Mouse (Mus musculus) hindbrain, embryonic 12.5 days (tissue): ENCODE data around the gene Il11ra1. TPM values are rescaled to one million over a fixed set of nuclear protein-coding genes. Genes with fewer than 3 reads are reported as not detected.

Source experiments
- ATAC-seq: fragments of 200-750 bp; cut with Nextera tagmentation; 2 replicates; pipeline ENCODE4 v1.8.0; 2017; ENCODE audit warnings: moderate TSS enrichment; ENCODE audit not compliant: low FRiP score
- H3K27ac ChIP-seq: fragments of 300-500 bp; sonication (generic); 2 replicates; pipeline ENCODE4 v1.5.1; 2016; ENCODE audit warnings: mild to moderate bottlenecking
- H3K27me3 ChIP-seq: fragments of 300-500 bp; sonication (generic); 2 replicates; pipeline ENCODE4 v1.6.1; 2016; ENCODE audit warnings: mild to moderate bottlenecking
- H3K36me3 ChIP-seq: fragments of 300-500 bp; sonication (generic); 2 replicates; pipeline ENCODE4 v1.6.1; 2016; ENCODE audit warnings: mild to moderate bottlenecking
- H3K4me1 ChIP-seq: fragments of 300-500 bp; sonication (generic); 2 replicates; pipeline ENCODE4 v1.6.1; 2016
- H3K4me2 ChIP-seq: fragments of 300-500 bp; sonication (generic); replicated peaks from 2 replicates; pipeline ENCODE4 v1.6.1; 2016; ENCODE audit warnings: mild to moderate bottlenecking
- H3K4me3 ChIP-seq: fragments of 300-500 bp; sonication (generic); 2 replicates; pipeline ENCODE4 v1.5.1; 2016; ENCODE audit warnings: mild to moderate bottlenecking
- H3K9ac ChIP-seq: fragments of 300-500 bp; sonication (generic); 2 replicates; pipeline ENCODE4 v1.6.1; 2016; ENCODE audit warnings: mild to moderate bottlenecking, moderate library complexity
- H3K9me3 ChIP-seq: fragments of 300-500 bp; sonication (generic); replicated peaks from 2 replicates; pipeline ENCODE4 v1.6.1; 2016; ENCODE audit warnings: mild to moderate bottlenecking
- WGBS: fragments of 180-500 bp; shearing (Covaris S2); methylation state at CpG from one replicate; pipeline ENCODE4 v1.1.7; 2016; 5-methylcytosine and 5-hydroxymethylcytosine counted together
- polyA plus RNA-seq: library from polyadenylated mRNA; unstranded; fragments of >200 nt; fragmentation: Nextera tagmentation; extraction: Ambion mirVana; gene quantifications from 2 replicates; pipeline ENCODE4 v1.2.1, GENCODE M21; 2016

Gene Il11ra1
- polyA plus RNA-seq, 1 experiment from 2014 or later: 125 TPM

DNA sequence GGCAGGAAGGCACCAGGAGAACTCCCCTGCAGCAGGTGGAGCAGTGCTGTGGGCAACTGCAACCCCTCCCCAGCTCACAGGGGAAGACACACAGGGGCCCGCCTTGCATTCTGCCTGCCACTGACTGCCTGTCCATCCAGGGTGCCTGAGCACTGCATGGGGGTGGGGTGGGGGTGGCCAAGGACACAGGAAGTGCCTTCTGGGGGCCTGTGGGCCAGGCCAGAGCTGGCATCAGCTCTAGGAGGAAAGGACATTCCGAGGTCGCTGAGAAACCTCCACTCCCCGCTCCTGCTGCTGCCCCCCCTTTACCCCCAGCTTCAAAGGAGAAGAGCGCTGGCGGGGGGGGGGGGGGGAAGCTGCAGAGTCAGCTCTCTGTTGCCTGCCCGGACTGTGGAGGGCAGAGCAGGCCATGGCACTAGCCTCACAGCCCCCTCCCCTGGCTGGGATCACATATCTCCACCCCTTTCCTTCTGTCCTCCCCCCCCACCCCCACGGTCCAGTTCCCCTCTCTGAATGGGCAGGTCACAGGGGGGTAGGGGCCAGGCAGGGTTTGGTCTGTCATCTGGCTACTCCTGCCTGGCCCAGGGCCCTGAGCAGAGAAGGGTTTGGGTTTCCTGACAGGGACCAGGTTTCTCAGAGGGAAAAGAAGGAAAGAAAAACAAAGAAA is 34.6 kb upstream of the Il11ra1 start:
- peak overlapping the region; percentile 9 for H3K4me2 ChIP-seq
- no peak; the same call in 1 of the 2 replicates for ATAC-seq
- H3K27ac ChIP-seq: peak overlapping the region; percentile 74
- H3K27me3 ChIP-seq: no peaks in the 10 kb centered on the region; the same call in 1 of the 2 replicates
- peaks cover 67% of the 10 kb centered on the region for H3K4me1 ChIP-seq
- peak overlapping the region; percentile 44 for H3K9ac ChIP-seq
- 10% methylated on average over 6 of the region's 8 CpGs for WGBS
- peaks cover 11% of the 10 kb centered on the region for H3K36me3 ChIP-seq
- no peaks in the 10 kb centered on the region for H3K9me3 ChIP-seq
- no peak overlapping the region for H3K4me3 ChIP-seq

GRCm38 (mm10) chr4:41666646-41667045 is 33.1 kb upstream of the Il11ra1 start:
- Histone ChIP-seq H3K4me1 (peaks cover 66% of the 10 kb centered on the region), H3K9me3 (no peaks in the 10 kb centered on the region), H3K27me3 (no peaks in the 10 kb centered on the region; the same call in 1 of the 2 replicates), H3K27ac (no peak overlapping the region), H3K4me3 (no peak overlapping the region), H3K36me3 (peaks cover 19% of the 10 kb centered on the region), H3K4me2 (no peak overlapping the region), H3K9ac (0 out of 2 replicates have a peak overlapping the region, but pooled peaks have one; percentile 3)
- 67% methylated on average over 10 of the region's 11 CpGs for WGBS
- ATAC-seq: no peak

GRCm38 (mm10) chr4:41670836-41671235 is 29.0 kb upstream of the Il11ra1 start:
- Histone ChIP-seq H3K4me1 (peaks cover 61% of the 10 kb centered on the region), H3K4me3 (no peak overlapping the region), H3K9me3 (no peaks in the 10 kb centered on the region), H3K27me3 (no peaks in the 10 kb centered on the region; the same call in 1 of the 2 replicates), H3K4me2 (no peak overlapping the region), H3K36me3 (peaks cover 17% of the 10 kb centered on the region; the same call in 1 of the 2 replicates), H3K27ac (no peak overlapping the region), H3K9ac (no peak overlapping the region)
- WGBS: 79% methylated on average over 18 of the region's 18 CpGs
- ATAC-seq: no peak

DNA sequence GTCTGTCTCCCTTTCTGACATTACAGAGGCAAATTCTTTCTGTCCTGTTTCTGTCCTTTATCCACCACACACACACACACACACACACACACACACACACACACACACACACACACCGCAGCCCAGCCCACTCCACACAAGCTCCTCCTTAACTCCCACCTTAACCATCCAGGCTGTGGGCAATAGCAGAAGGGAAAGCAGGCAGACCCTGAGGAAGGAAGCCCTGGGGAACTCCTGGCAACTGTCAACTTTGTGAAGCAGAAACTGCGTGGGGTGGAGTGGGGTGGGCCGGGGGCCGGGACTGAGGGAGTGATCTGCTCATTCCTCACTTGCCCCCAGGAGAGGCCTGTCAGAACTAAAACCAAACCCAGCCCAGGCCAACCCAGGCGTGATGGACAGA is 28.3 kb upstream of the Il11ra1 start:
- Histone ChIP-seq H3K27ac (peak overlapping the region; percentile 23; the same call in 1 of the 2 replicates), H3K4me1 (peaks cover 67% of the 10 kb centered on the region), H3K9me3 (no peaks in the 10 kb centered on the region), H3K9ac (peak overlapping the region; percentile 49), H3K36me3 (peaks cover 16% of the 10 kb centered on the region; the same call in 1 of the 2 replicates), H3K4me3 (no peak overlapping the region), H3K4me2 (0 out of 2 replicates have a peak overlapping the region, but pooled peaks have one; percentile 22), H3K27me3 (no peaks in the 10 kb centered on the region; the same call in 1 of the 2 replicates)
- 23% methylated on average over 5 of the region's 5 CpGs for WGBS
- ATAC-seq: peak; percentile 1; the same call in 1 of the 2 replicates

DNA sequence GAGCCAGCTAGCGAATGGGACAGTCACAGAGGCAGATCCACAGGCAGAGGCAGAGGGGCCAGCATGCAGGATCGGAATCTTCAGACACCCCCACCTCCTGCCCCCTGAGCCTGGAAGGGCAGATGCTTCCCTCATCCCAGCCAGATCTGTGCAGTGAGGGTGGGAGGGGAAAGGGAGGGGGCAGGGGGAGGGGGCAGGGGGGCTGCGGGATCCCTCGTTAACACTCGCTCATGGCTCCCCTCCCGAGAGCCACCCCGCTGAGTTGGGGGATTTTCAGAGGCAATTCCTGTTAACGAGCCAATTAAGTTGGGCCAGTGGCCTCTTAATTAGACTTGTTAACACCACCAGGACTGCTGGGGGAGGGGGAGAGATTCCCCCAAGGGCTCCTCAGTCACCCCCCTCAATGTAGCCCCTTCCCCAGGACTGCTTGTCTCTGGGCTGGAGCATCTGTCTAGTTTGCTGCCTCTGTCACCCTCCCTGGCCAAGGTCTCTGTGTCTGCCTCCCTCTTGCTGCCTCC is 27.8 kb upstream of the Il11ra1 start:
- peaks cover 13% of the 10 kb centered on the region; the same call in 1 of the 2 replicates for H3K36me3 ChIP-seq
- H3K4me1 ChIP-seq: peaks cover 68% of the 10 kb centered on the region
- H3K4me3 ChIP-seq: no peak overlapping the region
- WGBS: 11% methylated on average over 8 of the region's 8 CpGs
- ATAC-seq: peak; percentile 63
- H3K9me3 ChIP-seq: no peaks in the 10 kb centered on the region
- peak overlapping the region; percentile 49 for H3K9ac ChIP-seq
- peak overlapping the region; percentile 22; the same call in 1 of the 2 replicates for H3K4me2 ChIP-seq
- H3K27ac ChIP-seq: peak overlapping the region; percentile 77
- no peaks in the 10 kb centered on the region for H3K27me3 ChIP-seq

GRCm38 (mm10) chr4:41672522-41672963 is 27.2 kb upstream of the Il11ra1 start:
- Histone ChIP-seq H3K4me2 (peak overlapping the region; percentile 22; the same call in 1 of the 2 replicates), H3K4me1 (peaks cover 72% of the 10 kb centered on the region), H3K4me3 (no peak overlapping the region)

GRCm38 (mm10) chr4:41673186-41673585 is 26.6 kb upstream of the Il11ra1 start:
- WGBS: 46% methylated on average over 19 of the region's 19 CpGs
- peaks cover 78% of the 10 kb centered on the region for H3K4me1 ChIP-seq
- H3K4me3 ChIP-seq: no peak overlapping the region
- H3K27ac ChIP-seq: peak overlapping the region; percentile 77
- no peak for ATAC-seq
- H3K36me3 ChIP-seq: peaks cover 13% of the 10 kb centered on the region; the same call in 1 of the 2 replicates
- H3K27me3 ChIP-seq: no peaks in the 10 kb centered on the region
- H3K9ac ChIP-seq: no peak overlapping the region; the same call in 1 of the 2 replicates
- H3K4me2 ChIP-seq: no peak overlapping the region
- H3K9me3 ChIP-seq: no peaks in the 10 kb centered on the region

More at GRCm38 (mm10) chr4:41672522-41672963, 27.2 kb upstream of the Il11ra1 start:
- Histone ChIP-seq H3K9ac (peak overlapping the region; percentile 49; the same call in 1 of the 2 replicates), H3K9me3 (no peaks in the 10 kb centered on the region), H3K27me3 (no peaks in the 10 kb centered on the region), H3K36me3 (peaks cover 13% of the 10 kb centered on the region; the same call in 1 of the 2 replicates), H3K27ac (peak overlapping the region; percentile 77)
- ATAC-seq: no peak
- WGBS: 36% methylated on average over 8 of the region's 8 CpGs

- WGBS: 76% methylated on average over 17 of the region's 17 CpGs
- Histone ChIP-seq H3K27me3 (no peaks in the 10 kb centered on the region), H3K9ac (peak overlapping the region; percentile 23; the same call in 1 of the 2 replicates), H3K4me1 (peaks cover 92% of the 10 kb centered on the region), H3K4me2 (no peak overlapping the region), H3K27ac (peak overlapping the region; percentile 44; the same call in 1 of the 2 replicates), H3K4me3 (no peak overlapping the region), H3K9me3 (no peaks in the 10 kb centered on the region), H3K36me3 (peaks cover 4% of the 10 kb centered on the region; the same call in 1 of the 2 replicates)
- ATAC-seq: no peak
Measured at GRCm38 (mm10) chr4:41676248-41677005, 23.4 kb upstream of the Il11ra1 start.

- ATAC-seq: peak; percentile 51; the same call in 1 of the 2 replicates
- no peaks in the 10 kb centered on the region for H3K27me3 ChIP-seq
- peaks cover 90% of the 10 kb centered on the region for H3K4me1 ChIP-seq
- 44% methylated on average over 11 of the region's 13 CpGs for WGBS
- peak overlapping the region; percentile 45; the same call in 1 of the 2 replicates for H3K27ac ChIP-seq
- H3K4me3 ChIP-seq: no peak overlapping the region
- H3K4me2 ChIP-seq: no peak overlapping the region
- peaks cover 4% of the 10 kb centered on the region; the same call in 1 of the 2 replicates for H3K36me3 ChIP-seq
- no peaks in the 10 kb centered on the region for H3K9me3 ChIP-seq
- peak overlapping the region; percentile 23; the same call in 1 of the 2 replicates for H3K9ac ChIP-seq
Measured at GRCm38 (mm10) chr4:41677006-41677629, 22.7 kb upstream of the Il11ra1 start.

GRCm38 (mm10) chr4:41678863-41679262 is 20.9 kb upstream of the Il11ra1 start:
- Histone ChIP-seq H3K4me2 (no peak overlapping the region), H3K27ac (peak overlapping the region; percentile 68; the same call in 1 of the 2 replicates), H3K27me3 (no peaks in the 10 kb centered on the region), H3K4me1 (peaks cover 82% of the 10 kb centered on the region), H3K36me3 (peaks cover 4% of the 10 kb centered on the region; the same call in 1 of the 2 replicates), H3K4me3 (no peak overlapping the region), H3K9ac (0 out of 2 replicates have a peak overlapping the region, but pooled peaks have one; percentile 27), H3K9me3 (no peaks in the 10 kb centered on the region)
- WGBS: 76% methylated on average over 6 of the region's 6 CpGs
- ATAC-seq: no peak

- Histone ChIP-seq H3K27me3 (no peaks in the 10 kb centered on the region), H3K4me1 (peaks cover 81% of the 10 kb centered on the region), H3K27ac (peak overlapping the region; percentile 68), H3K4me2 (no peak overlapping the region), H3K4me3 (no peak overlapping the region), H3K9ac (peak overlapping the region; percentile 27; the same call in 1 of the 2 replicates), H3K36me3 (peaks cover 4% of the 10 kb centered on the region; the same call in 1 of the 2 replicates), H3K9me3 (no peaks in the 10 kb centered on the region)
- 36% methylated on average over 1 of the region's 2 CpGs for WGBS
- peak; percentile 32; the same call in 1 of the 2 replicates for ATAC-seq
Measured at GRCm38 (mm10) chr4:41679291-41679690, 20.5 kb upstream of the Il11ra1 start.
